Mouse (Mus musculus): ENCODE measurements at regions not wholly inside any gene's neighbourhood (a gene's known extent, or its start where the extent isn't known, plus 50 kb on each side); places are given as distances from the start of the nearest gene placed in this dataset.

- no peak for TF ChIP-seq POLR2A (IDR thresholded peaks at IDR 0.05; ENCODE audit: insufficient read depth, low read length)
- TF ChIP-seq CTCF (IDR thresholded peaks at IDR 0.05; ENCODE audit: low read depth, low read length) = no peak
- no peak for TF ChIP-seq EP300 (IDR thresholded peaks at IDR 0.05; ENCODE audit: insufficient read depth, low read depth, low read length)
These were observed 166.9 kb upstream of the Dcn start for GRCm38 (mm10) chr10:97312509-97312908.
